Mouse (Mus musculus): ENCODE results near the gene Abcc10. TPM values are rescaled to one million over a fixed set of nuclear protein-coding genes. Genes with fewer than 3 reads are reported as not detected.

Abcc10 gene
- polyA plus RNA-seq (2017; shearing (Covaris generic)), result 8.1 TPM

GRCm38 (mm10) chr17:46327906-46328534 is at the start of gene Abcc10:
TSS of gene Abcc10 (minus strand) at chr17:46328352.

GRCm38 (mm10) chr17:46297364-46298219 is 30.6 kb downstream of the Abcc10 start, which contains the start of gene Dlk2:
TSS of gene Dlk2 (plus strand) at chr17:46297421.

GRCm38 (mm10) chr17:46282483-46283123 is 45.5 kb downstream of the Abcc10 start, which contains the start of gene Tjap1:
TSS of gene Tjap1 (minus strand) at chr17:46283026.

GRCm38 (mm10) chr17:46253452-46254084 is 74.6 kb downstream of the Abcc10 start, which contains the start of gene Lrrc73:
TSS of gene Lrrc73 (plus strand) at chr17:46253531.

Other genes starting within 250 kb of the Abcc10 start
- gene Mrps18a, start 217.4 kb downstream of the Abcc10 start, polyA plus RNA-seq (2017; shearing (Covaris generic)), result 121 TPM
- 2.7 TPM for gene Rsph9, start 184.1 kb downstream of the Abcc10 start, polyA plus RNA-seq (2017; shearing (Covaris generic))
- gene Mad2l1bp, start 174.8 kb downstream of the Abcc10 start, polyA plus RNA-seq (2017; shearing (Covaris generic)), result 62.5 TPM
- 75.1 TPM for gene Gtpbp2, start 167.3 kb downstream of the Abcc10 start, polyA plus RNA-seq (2017; shearing (Covaris generic))
- 9.3 TPM for gene Polh, start 125.7 kb downstream of the Abcc10 start, polyA plus RNA-seq (2017; shearing (Covaris generic))
- 53.0 TPM for gene Xpo5, start 125.6 kb downstream of the Abcc10 start, polyA plus RNA-seq (2017; shearing (Covaris generic))
- gene Polr1c, start 80.3 kb downstream of the Abcc10 start, polyA plus RNA-seq (2017; shearing (Covaris generic)), result 82.5 TPM
- gene Yipf3, start 80.3 kb downstream of the Abcc10 start, polyA plus RNA-seq (2017; shearing (Covaris generic)), result 145 TPM
- gene Lrrc73, start 74.8 kb downstream of the Abcc10 start, polyA plus RNA-seq (2017; shearing (Covaris generic)), result not detected
- 27.3 TPM for gene Tjap1, start 45.3 kb downstream of the Abcc10 start, polyA plus RNA-seq (2017; shearing (Covaris generic))
- gene Dlk2, start 30.9 kb downstream of the Abcc10 start, polyA plus RNA-seq (2017; shearing (Covaris generic)), result not detected
- 1.6 TPM for gene Zfp318, start 55.4 kb upstream of the Abcc10 start, polyA plus RNA-seq (2017; shearing (Covaris generic))
- gene Crip3, start 100.6 kb upstream of the Abcc10 start, polyA plus RNA-seq (2017; shearing (Covaris generic)), result not detected
- not detected for gene Slc22a7, start 110.1 kb upstream of the Abcc10 start, polyA plus RNA-seq (2017; shearing (Covaris generic))
- gene Ttbk1, start 159.3 kb upstream of the Abcc10 start, polyA plus RNA-seq (2017; shearing (Covaris generic)), result 0.31 TPM
- 6.6 TPM for gene Dnph1, start 168.4 kb upstream of the Abcc10 start, polyA plus RNA-seq (2017; shearing (Covaris generic))
- 10.7 TPM for gene Cul9, start 218.0 kb upstream of the Abcc10 start, polyA plus RNA-seq (2017; shearing (Covaris generic))
- 2.2 TPM for gene Srf, start 227.8 kb upstream of the Abcc10 start, polyA plus RNA-seq (2017; shearing (Covaris generic))